Mouse (Mus musculus): ENCODE data around the gene Fam216b.

The Fam216b gene

DNA sequence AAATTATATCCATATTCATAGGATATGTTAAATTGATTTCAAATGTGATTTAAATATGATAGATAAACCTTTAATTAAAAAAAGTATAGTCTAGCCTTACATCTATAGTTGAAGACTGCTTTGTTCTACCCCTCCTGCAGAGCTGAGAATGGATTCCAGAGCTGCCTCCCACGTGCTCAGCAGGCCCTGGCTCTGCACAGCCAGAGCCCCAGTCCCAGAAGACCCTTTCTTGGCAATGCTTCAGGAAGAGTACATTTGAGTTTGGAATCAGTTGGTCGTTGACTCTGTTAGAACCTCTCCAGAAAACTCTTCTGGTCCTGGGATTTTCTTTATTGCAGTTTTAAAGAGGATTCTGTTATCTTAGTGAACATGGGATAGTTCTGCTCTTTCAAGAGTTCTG lies 45.7 kb downstream of the Fam216b start:
- DNase-seq (ENCODE audit: low read depth): no peak

- DNase-seq (ENCODE audit: low read depth): peak; percentile 3
Observed at GRCm38 (mm10) chr14:78041886-78042526, 46.8 kb downstream of the Fam216b start.

DNA sequence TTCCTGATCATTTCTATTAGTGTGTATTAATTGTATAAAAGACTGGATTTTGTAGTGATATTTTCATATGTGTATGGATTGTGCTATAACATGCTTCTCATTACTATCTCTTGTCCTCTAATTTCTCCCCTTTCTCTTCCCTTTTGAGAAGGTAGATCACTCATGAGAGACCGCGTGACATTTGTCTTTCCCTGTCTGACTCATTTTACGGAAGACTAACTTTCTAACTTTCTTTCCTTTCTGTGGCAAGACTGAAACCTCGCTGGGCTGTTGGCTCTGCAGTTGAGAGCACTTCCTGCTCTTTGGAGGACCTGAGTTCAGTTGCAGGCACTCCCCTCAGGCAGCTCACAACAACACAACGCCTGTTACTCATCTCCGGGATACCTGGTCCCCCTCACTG lies 48.2 kb downstream of the Fam216b start:
- DNase-seq (ENCODE audit: low read depth): peak; percentile 1

- no peak for DNase-seq (ENCODE audit: low read depth)
Observed at GRCm38 (mm10) chr14:78038876-78039275, 49.9 kb downstream of the Fam216b start.
